Mouse (Mus musculus): ENCODE data around the gene Gm11559.
"Not testable (repeated sequence)": the region's sequence is repeated elsewhere in the genome, so short reads cannot be mapped to it uniquely, and the experiment has no call there.

Gm11559 gene

DNA sequence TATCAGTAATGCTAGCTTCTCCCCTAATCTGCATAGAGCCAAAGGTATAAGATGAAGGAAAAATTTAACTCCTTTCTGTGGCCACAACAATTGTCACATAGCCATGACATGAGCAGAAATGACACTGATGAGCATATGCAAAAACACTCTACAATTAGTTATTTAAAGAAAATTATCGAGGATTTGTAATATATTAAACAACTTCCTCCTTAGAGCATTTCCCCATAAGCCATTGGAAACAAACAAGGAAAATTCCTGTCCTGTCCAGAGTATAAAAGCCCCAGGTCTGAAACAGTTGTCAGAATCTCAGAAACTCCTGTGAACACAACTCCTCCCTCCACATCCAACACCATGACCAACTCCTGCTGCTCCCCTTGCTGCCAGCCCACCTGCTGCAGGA is at the start of gene Gm11559:
TSS of gene Gm11559 (plus strand) at position 301 of the 400 bp plus-strand sequence.
- not testable (repeated sequence) for DNase-seq (ENCODE audit: low spot score in 2 of 2)

DNA sequence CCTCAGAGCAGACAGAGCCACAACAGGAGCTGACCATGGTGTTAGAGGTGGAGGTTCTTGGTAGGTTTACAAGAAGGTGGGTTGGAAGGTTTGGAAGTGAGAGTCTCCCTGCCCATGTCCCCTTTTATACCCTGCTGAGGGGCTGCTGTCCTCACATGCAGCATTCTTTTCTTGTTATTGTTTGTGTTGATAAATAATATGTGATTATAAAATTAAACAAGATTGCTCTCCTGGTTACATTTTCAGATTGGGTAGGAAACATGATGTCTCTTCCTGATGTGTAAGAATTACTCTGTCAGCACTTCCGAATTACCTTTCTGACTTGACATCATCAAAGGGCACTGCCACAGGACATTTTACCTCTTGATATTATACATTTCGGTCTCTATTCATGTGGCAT is 48.7 kb upstream of the Gm11559 start, which contains the start of gene Gm11564:
TSS of gene Gm11564 (minus strand) at position 101 of the 400 bp plus-strand sequence.
- not testable (repeated sequence) for DNase-seq (ENCODE audit: low spot score in 2 of 2)

DNA sequence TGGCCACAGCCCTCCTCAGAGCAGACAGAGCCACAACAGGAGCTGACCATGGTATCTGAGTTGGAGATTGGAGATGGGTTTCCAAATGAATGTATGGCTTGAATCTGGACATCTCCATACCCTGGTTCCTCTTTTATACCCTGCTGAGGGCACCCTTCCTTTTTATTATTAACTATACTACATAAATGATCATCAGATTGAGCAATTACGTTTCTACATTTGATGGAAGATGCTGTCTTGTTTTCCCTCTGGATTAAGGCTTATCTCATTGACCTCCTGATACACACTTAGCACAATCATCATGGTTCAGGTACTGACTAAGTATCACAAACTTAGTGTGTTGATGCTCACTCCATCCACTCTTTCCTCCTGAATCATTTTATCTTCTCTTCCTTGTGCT is 26.3 kb upstream of the Gm11559 start, which contains the start of gene 2300003K06Rik:
TSS of gene 2300003K06Rik (minus strand) at position 101 of the 400 bp plus-strand sequence.
- no peak for DNase-seq (ENCODE audit: low spot score in 2 of 2)

DNA sequence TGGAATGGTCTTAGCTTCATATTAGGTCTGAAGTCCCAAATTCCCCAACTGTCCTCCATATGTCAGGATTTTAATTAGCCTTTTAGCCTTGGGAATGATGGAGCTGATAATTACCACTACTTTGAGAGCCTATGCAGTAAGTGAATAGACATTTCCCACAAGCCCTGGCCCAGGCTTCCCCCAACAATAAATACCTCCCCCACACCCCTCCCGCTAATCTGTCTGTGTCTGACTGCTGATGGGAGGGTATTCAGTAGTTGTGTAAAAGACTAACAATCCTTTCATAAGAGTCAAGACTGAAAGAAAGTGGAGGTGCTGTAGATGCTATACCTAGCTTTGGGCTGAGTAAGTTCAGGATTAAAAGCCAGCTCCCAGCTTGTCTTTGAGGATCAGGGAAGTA is 22.1 kb upstream of the Gm11559 start:
- DNase-seq (ENCODE audit: low spot score in 2 of 2) = no peak

DNA sequence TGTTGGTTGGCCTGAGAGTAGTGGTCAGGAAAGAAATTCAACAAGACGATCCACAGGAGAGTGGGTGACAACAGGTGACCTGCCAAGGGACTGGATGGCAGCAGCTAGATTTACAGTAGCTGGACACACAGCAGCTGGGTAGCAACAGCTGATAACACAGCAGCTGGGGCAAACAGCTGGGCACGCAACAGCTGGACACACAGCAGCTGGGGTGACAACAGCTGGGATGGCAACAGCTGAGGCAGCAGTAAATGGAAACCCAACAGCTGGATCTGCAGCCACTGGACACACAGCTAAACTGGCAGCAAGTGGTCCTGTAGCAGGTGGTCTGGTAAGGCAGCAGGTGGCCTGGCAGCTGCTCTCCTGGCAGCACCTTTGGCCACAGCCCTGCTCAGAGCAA is 17.5 kb upstream of the Gm11559 start:
- no peak for DNase-seq (ENCODE audit: low spot score in 2 of 2)

DNA sequence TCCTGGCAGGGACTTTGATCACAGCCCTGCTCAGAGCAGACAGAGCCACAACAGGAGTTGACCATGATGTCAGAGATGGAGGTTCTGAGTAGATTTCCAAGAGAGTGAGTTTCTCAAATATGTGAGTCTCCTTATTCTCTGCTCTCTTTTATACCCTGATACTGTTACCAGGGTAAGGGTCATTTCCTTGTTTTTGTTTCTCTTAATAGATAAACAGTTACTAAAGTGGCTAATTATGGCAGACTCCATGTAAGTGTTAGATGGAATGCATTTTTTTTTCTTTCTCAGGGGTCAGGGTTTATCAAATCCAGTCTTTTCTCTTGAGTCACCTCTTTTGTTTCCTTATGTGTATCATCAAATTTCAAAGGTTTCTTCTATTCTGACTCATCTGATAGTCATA is 12.8 kb upstream of the Gm11559 start, which contains the start of gene Krtap4-16:
TSS of gene Krtap4-16 (minus strand) at position 101 of the 400 bp plus-strand sequence.
- DNase-seq (ENCODE audit: low spot score in 2 of 2) = no peak

GRCm38 (mm10) chr11:99854121-99854520 is 10.2 kb upstream of the Gm11559 start:
- DNase-seq (ENCODE audit: low spot score in 2 of 2) = no peak

DNA sequence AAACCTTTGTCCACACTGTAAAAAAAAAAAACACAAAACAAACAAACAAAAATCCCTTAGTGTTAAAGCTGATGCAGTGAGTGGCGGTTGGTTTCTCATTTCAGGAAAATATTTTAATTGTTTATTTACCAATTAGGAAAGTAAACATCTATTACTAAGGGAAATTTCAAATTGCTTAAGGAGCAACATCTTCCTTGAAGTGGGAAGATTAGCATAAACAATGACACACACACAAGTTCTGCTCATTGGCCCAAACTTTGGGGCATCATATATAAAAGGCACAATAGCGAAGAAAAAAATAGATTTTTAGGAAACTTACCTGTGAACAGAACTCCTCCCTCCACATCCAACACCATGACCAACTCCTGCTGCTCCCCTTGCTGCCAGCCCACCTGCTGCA is 6.7 kb upstream of the Gm11559 start, which contains the start of gene Gm11568:
TSS of gene Gm11568 (plus strand) at position 301 of the 400 bp plus-strand sequence.
- DNase-seq (ENCODE audit: low spot score in 2 of 2) = no peak

DNA sequence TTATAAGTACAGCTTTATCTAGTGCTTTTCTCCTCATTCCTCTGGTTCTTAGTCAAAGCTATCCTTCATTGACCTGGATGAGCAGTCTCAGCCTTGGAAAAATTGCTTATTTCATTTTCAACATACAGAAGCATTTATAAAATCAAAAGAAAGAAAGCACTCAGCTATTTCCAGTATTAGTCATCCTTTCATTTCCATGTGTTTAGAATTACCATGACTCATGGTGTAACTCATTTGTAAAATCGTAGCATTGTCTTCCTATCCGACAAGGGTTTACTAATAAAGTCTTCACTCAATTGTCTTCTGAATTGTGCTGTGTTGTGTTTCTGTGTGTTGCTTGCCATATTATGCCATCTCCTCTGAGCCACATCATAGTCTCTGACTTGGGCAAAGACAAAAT is 5.5 kb upstream of the Gm11559 start:
- no peak for DNase-seq (ENCODE audit: low spot score in 2 of 2)

DNA sequence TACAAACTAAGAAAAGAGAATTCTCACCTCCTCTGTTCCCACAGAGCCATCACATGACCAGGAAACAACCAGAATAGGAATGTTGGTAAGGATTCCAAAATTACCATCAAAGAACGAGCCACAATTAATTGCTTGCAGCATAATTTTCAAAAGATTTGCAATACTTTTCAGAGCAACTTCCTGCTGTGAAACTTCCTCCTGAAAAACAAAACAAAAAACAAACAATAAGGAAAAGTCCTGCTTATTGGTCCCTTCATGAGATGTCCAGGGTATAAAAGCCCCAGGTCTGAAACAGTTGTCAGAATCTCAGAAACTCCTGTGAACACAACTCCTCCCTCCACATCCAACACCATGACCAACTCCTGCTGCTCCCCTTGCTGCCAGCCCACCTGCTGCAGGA is 8.8 kb downstream of the Gm11559 start, which contains the start of gene Krtap9-1:
TSS of gene Krtap9-1 (plus strand) at position 301 of the 400 bp plus-strand sequence.
- DNase-seq (ENCODE audit: low spot score in 2 of 2) = not testable (repeated sequence)

DNA sequence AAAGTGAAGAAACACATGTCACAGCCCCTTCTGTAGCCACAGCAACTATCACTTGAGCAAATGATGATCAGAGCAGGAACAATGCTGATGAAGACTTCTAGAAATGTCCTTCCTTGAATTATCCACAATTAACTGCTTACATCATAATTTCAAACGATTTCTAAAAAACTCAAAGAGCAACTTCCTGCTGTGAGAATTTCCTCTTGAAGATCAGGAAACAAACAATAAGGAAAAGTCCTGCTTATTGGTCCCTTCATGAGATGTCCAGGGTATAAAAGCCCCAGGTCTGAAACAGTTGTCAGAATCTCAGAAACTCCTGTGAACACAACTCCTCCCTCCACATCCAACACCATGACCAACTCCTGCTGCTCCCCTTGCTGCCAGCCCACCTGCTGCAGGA is 14.6 kb downstream of the Gm11559 start, which contains the start of gene Gm11567:
TSS of gene Gm11567 (plus strand) at position 301 of the 400 bp plus-strand sequence.
- not testable (repeated sequence) for DNase-seq (ENCODE audit: low spot score in 2 of 2)

GRCm38 (mm10) chr11:99907620-99908019 is 43.3 kb downstream of the Gm11559 start, which contains the start of gene Krtap31-1:
TSS of gene Krtap31-1 (plus strand) at chr11:99907920.
- DNase-seq (ENCODE audit: low spot score in 2 of 2) = no peak

DNA sequence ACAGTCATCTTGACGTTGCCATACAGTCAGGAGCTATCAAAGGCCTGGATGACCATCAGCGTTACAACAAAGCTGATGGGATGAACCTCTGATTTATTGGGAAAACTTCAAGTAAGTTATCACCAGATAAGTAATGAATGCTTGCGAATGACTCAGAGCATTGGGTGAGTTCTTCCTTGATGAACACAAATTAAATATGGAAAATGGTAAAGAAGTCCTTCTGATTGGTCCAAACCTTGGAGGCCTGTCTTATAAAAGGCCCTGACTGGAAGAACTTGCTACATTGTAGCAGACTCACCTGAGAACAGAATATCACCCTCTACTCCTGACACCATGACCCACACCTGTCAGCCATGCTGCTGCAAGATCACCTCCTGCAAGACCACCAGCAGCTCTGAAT is 50.2 kb downstream of the Gm11559 start, which contains the start of gene Gm11565:
TSS of gene Gm11565 (plus strand) at position 301 of the 400 bp plus-strand sequence.
- no peak for DNase-seq (ENCODE audit: low spot score in 2 of 2)
